Mouse (Mus musculus): ENCODE results near the gene Itgav.
"Not testable (repeated sequence)": the region's sequence is repeated elsewhere in the genome, so short reads cannot be mapped to it uniquely, and the experiment has no call there.

DNA sequence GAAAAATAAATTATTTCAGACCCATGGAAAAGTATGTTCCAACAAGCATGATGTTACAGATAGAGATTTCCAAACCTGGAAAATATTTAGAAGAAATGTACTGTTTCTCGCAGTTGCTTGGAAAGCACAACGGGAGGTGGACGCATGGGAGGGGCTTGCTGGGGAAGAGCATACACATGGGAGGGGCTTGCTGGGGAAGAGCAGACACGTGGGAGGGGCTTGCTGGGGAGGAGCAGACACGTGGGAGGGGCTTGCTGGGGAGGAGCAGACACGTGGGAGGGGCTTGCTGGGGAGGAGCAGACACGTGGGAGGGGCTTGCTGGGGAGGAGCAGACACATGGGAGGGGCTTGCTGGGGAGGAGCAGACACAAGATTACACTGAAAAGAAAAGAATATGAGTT is 10.9 kb upstream of the Itgav start:
- TF ChIP-seq CTCF (IDR thresholded peaks at IDR 0.05; ENCODE audit: low read depth); EP300 (optimal IDR thresholded peaks at IDR 0.05): not testable (repeated sequence)
